Mouse (Mus musculus) heart, embryonic 10.5 days (tissue): Measurements from ENCODE around the gene Kcnip2. TPM values are rescaled to one million over a fixed set of nuclear protein-coding genes. Genes with fewer than 3 reads are reported as not detected.

Experiments
- DNase-seq: peaks from one replicate; pipeline ENCODE4 v3.0.0-alpha.2; 2017; ENCODE audit warnings: low spot score
- H3K27ac ChIP-seq: fragments of 300-500 bp; sonication (generic); 2 replicates; pipeline ENCODE4 v1.5.1; 2016; ENCODE audit warnings: mild to moderate bottlenecking
- H3K27me3 ChIP-seq: fragments of 300-500 bp; sonication (generic); 2 replicates; pipeline ENCODE4 v1.6.1; 2016; ENCODE audit warnings: mild to moderate bottlenecking; ENCODE audit not compliant: poor library complexity, insufficient read depth, severe bottlenecking
- H3K36me3 ChIP-seq: fragments of 300-500 bp; sonication (generic); 2 replicates; pipeline ENCODE4 v1.6.1; 2016; ENCODE audit warnings: mild to moderate bottlenecking, moderate library complexity
- H3K4me1 ChIP-seq: fragments of 300-500 bp; sonication (generic); 2 replicates; pipeline ENCODE4 v1.6.1; 2016; ENCODE audit warnings: mild to moderate bottlenecking
- H3K4me3 ChIP-seq: fragments of 300-500 bp; sonication (generic); 2 replicates; pipeline ENCODE4 v1.5.1; 2016; ENCODE audit warnings: mild to moderate bottlenecking, moderate library complexity
- H3K9me3 ChIP-seq: fragments of 300-500 bp; sonication (generic); 2 replicates; pipeline ENCODE4 v1.6.1; 2016; ENCODE audit warnings: mild to moderate bottlenecking, moderate library complexity
- WGBS: fragments of 180-500 bp; shearing (Covaris S2); methylation state at CpG from one replicate; pipeline ENCODE4 v1.1.7; 2016; 5-methylcytosine and 5-hydroxymethylcytosine counted together
- polyA plus RNA-seq: library from polyadenylated mRNA; unstranded; fragments of >200 nt; fragmentation: Nextera tagmentation; extraction: Ambion mirVana; gene quantifications from 2 replicates; pipeline ENCODE4 v1.2.1, GENCODE M21; 2016

The Kcnip2 gene
- polyA plus RNA-seq, 1 experiment from 2014 or later, result 0.35 TPM

DNA sequence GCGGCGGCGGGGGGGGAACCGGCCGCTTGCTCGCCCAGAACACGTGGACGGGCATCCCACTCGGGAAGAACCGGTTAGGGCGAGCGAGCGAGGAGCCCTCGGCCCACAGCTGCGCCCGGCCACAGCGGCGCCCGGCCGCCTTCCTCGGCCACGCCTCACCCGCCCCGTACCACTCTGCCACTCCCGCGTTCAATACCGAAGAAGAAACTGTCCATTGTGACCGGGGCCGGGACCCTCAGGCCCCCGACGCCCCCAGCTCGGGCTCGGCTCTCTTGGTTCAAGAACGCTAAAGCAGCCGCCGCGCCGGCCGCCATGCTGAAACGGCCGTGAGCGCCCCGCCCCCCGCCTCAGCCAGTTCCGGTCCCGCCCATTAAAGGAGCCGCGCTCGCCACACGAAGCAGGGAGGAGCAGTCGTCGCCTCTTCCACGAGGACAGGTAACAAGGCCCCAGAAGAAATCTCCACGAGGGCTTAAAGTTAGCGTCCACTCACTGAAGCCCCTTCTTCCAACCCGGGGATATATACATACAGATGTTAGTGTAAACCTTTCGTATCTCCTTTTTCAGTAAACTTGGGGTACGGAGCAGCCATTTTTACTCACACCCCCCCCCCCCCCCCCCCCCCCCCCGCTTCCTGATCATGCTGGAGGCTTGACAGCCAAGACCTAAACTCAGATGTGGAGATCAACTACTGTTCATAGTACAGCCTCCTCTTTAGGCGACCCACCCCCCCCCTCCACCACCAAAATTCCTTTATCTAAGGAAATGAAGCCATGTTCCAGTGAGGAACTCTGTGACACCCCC lies 66.4 kb downstream of the Kcnip2 start, which contains the start of gene Npm3:
Npm3 (minus strand) TSS at position 349 of the 801 bp plus-strand sequence.
- H3K36me3 ChIP-seq, result peaks cover 32% of the 10 kb centered on the region
- H3K27ac ChIP-seq, result peak within 1 kb of the TSS; percentile 92
- under 1% methylated on average over 60 of the region's 60 CpGs for WGBS
- H3K4me3 ChIP-seq, result peak within 1 kb of the TSS; percentile 94
- H3K9me3 ChIP-seq, result no peaks in the 10 kb centered on the region
- DNase-seq, result peak; percentile 95
- peaks cover 41% of the 10 kb centered on the region for H3K4me1 ChIP-seq
- H3K27me3 ChIP-seq, result peaks cover 24% of the 10 kb centered on the region

GRCm38 (mm10) chr19:45748691-45749242 lies 67.1 kb downstream of the Kcnip2 start:
- no peak for DNase-seq
- H3K27ac ChIP-seq, result peak overlapping the region; percentile 92
- 1% methylated on average over 33 of the region's 33 CpGs for WGBS
- H3K27me3 ChIP-seq, result peaks cover 30% of the 10 kb centered on the region
- H3K36me3 ChIP-seq, result peaks cover 25% of the 10 kb centered on the region
- H3K9me3 ChIP-seq, result no peaks in the 10 kb centered on the region
- H3K4me3 ChIP-seq, result peak overlapping the region; percentile 94
- peaks cover 41% of the 10 kb centered on the region for H3K4me1 ChIP-seq

DNA sequence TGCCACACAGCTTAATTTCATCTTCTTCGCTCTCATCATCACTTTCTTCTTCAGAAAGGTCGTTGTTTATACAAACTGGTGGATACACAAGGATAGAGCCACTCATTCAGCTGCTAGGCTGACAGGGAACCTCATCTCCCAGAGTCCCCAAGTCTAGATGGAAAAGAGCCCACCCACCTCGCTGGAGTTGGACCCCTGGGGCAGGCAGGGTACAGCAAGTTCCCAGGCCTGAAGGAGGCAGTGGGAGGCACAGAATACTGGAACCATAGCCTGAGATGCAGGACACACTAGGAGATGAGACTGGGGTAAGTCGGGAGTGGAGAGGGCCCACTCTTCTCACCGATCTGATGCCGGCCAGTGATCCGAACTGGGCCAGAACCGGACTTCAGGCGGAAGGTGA lies 67.7 kb downstream of the Kcnip2 start:
- Histone ChIP-seq H3K9me3 (no peaks in the 10 kb centered on the region), H3K27ac (no peak overlapping the region), H3K4me1 (peaks cover 45% of the 10 kb centered on the region), H3K36me3 (peaks cover 19% of the 10 kb centered on the region), H3K4me3 (peak overlapping the region; percentile 94), H3K27me3 (peaks cover 36% of the 10 kb centered on the region)
- 43% methylated on average over 9 of the region's 9 CpGs for WGBS
- no peak for DNase-seq

GRCm38 (mm10) chr19:45747028-45747867 lies 68.6 kb downstream of the Kcnip2 start:
- Histone ChIP-seq H3K36me3 (peaks cover 11% of the 10 kb centered on the region), H3K4me1 (peaks cover 53% of the 10 kb centered on the region), H3K27me3 (peaks cover 44% of the 10 kb centered on the region), H3K27ac (0 out of 2 replicates have a peak overlapping the region, but pooled peaks have one; percentile 47), H3K9me3 (no peaks in the 10 kb centered on the region), H3K4me3 (no peak overlapping the region)
- WGBS, result 9% methylated on average over 11 of the region's 11 CpGs
- peak; percentile 90 for DNase-seq

DNA sequence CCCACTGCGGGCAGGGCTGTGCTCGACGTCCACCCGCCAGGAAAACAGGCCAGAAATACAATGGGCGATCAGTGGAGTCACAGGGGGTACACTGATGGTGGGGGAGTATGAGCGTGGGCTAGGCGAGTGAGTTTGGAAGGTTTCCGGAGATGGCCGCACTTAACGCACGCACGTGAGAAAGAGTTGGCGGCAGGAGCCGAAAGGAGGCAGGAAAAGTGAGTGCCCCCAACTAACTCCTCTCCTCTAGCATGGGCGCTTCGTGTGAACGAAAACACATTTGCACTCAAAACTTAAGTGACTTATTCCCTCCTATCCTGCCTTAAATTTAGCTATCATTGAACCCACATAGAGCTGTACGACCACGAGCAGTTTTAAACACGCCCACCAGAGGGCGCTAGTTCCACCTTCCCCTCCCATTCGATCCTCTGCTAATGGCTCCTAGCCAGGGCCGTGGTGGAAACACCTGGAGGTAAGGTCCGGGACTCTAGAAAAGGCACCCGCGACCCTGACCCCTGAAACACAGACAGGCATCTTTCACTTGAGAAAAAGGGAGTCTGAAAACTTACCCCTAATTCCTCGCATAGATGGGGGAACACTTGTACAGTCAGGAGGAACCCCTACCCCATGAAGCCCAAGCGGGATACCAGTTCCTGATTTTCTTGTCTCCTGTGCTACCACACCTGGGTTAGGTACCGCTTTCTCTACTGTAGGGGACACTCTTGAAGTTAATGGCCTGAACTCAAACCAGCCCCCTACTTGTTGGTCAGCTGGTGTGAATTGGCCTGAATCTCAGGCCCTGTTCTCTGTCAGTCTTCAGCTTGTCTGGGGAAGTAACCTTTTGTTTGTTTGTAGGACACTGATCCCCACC lies 69.5 kb downstream of the Kcnip2 start:
- peak; percentile 85 for DNase-seq
- peaks cover 62% of the 10 kb centered on the region for H3K4me1 ChIP-seq
- WGBS, result 6% methylated on average over 29 of the region's 29 CpGs
- H3K9me3 ChIP-seq, result no peaks in the 10 kb centered on the region
- peak overlapping the region; percentile 39 for H3K4me3 ChIP-seq
- H3K36me3 ChIP-seq, result peaks cover 4% of the 10 kb centered on the region; the same call in 1 of the 2 replicates
- H3K27ac ChIP-seq, result no peak overlapping the region
- H3K27me3 ChIP-seq, result peaks cover 52% of the 10 kb centered on the region

- DNase-seq, result no peak
- Histone ChIP-seq H3K4me1 (peaks cover 65% of the 10 kb centered on the region), H3K27me3 (peaks cover 61% of the 10 kb centered on the region), H3K36me3 (0 out of 2 replicates have a peak, but pooled peaks cover 2% of the 10 kb centered on the region), H3K27ac (no peak overlapping the region), H3K4me3 (peak overlapping the region; percentile 39), H3K9me3 (no peaks in the 10 kb centered on the region)
- 1% methylated on average over 32 of the region's 32 CpGs for WGBS
These were observed 70.3 kb downstream of the Kcnip2 start for GRCm38 (mm10) chr19:45745344-45746152.

- H3K36me3 ChIP-seq, result no peaks in the 10 kb centered on the region
- peak overlapping the region; percentile 68; the same call in 1 of the 2 replicates for H3K4me3 ChIP-seq
- no peak for DNase-seq
- H3K27me3 ChIP-seq, result peaks cover 80% of the 10 kb centered on the region
- 15% methylated on average over 7 of the region's 7 CpGs for WGBS
- no peaks in the 10 kb centered on the region for H3K9me3 ChIP-seq
- H3K27ac ChIP-seq, result no peak overlapping the region
- peaks cover 62% of the 10 kb centered on the region for H3K4me1 ChIP-seq
These were observed 72.2 kb downstream of the Kcnip2 start for GRCm38 (mm10) chr19:45743619-45744018.

GRCm38 (mm10) chr19:45742984-45743575 lies 72.8 kb downstream of the Kcnip2 start:
- peaks cover 56% of the 10 kb centered on the region for H3K4me1 ChIP-seq
- peaks cover 86% of the 10 kb centered on the region for H3K27me3 ChIP-seq
- WGBS, result under 1% methylated on average over 22 of the region's 44 CpGs
- H3K9me3 ChIP-seq, result no peaks in the 10 kb centered on the region
- H3K36me3 ChIP-seq, result no peaks in the 10 kb centered on the region
- peak overlapping the region; percentile 68 for H3K4me3 ChIP-seq
- peak overlapping the region; percentile 33; the same call in 1 of the 2 replicates for H3K27ac ChIP-seq
- no peak for DNase-seq

GRCm38 (mm10) chr19:45742218-45742983 lies 73.5 kb downstream of the Kcnip2 start, which contains the start of gene Fgf8:
TSS of gene Fgf8 (minus strand) at chr19:45742915.
- Histone ChIP-seq H3K4me3 (peak within 1 kb of the TSS; percentile 68), H3K9me3 (no peaks in the 10 kb centered on the region), H3K27ac (peak within 1 kb of the TSS; percentile 56), H3K27me3 (peaks cover 92% of the 10 kb centered on the region), H3K36me3 (no peaks in the 10 kb centered on the region), H3K4me1 (peaks cover 55% of the 10 kb centered on the region)
- no peak for DNase-seq
- WGBS, result 1% methylated on average over 52 of the region's 68 CpGs
